Mouse (Mus musculus) lung, adult 2 months (tissue): ENCODE results near the gene 1810037I17Rik.

Experiments
- CTCF ChIP-seq: fragments of 200-500 bp; IDR thresholded peaks from 2 replicates; pipeline ENCODE4 v1.5.1; 2011; ENCODE audit warnings: mild to moderate bottlenecking, low read length, control low read depth; ENCODE audit not compliant: insufficient read depth
- POLR2A ChIP-seq: fragments of 200-500 bp; IDR thresholded peaks from 2 replicates; pipeline ENCODE4 v1.6.1; 2011; ENCODE audit warnings: low read depth, mild to moderate bottlenecking, control low read depth, low read length, borderline replicate concordance; ENCODE audit errors: extremely low read depth

GRCm38 (mm10) chr3:122887505-122888301 is 36.3 kb upstream of the 1810037I17Rik start:
- TF ChIP-seq CTCF (no peak), POLR2A (no peak)
